Mouse (Mus musculus): ENCODE measurements around the gene Nek7. TPM values are rescaled to one million over a fixed set of nuclear protein-coding genes. Genes with fewer than 3 reads are reported as not detected.

Gene Nek7
- total RNA-seq, 2 experiments from 2014 or later: 57.2 to 57.5 TPM

GRCm38 (mm10) chr1:138608336-138608735 lies 11.6 kb downstream of the Nek7 start:
- DNase-seq: no peak

- DNase-seq: no peak
Measured at GRCm38 (mm10) chr1:138607862-138608261, 12.1 kb downstream of the Nek7 start.

- no peak for DNase-seq
Measured at GRCm38 (mm10) chr1:138606771-138607170, 13.2 kb downstream of the Nek7 start.

- no peak for DNase-seq
Measured at GRCm38 (mm10) chr1:138604736-138605135, 15.2 kb downstream of the Nek7 start.

GRCm38 (mm10) chr1:138603974-138604373 lies 16.0 kb downstream of the Nek7 start:
- DNase-seq: no peak

GRCm38 (mm10) chr1:138598087-138598486 lies 21.9 kb downstream of the Nek7 start:
- DNase-seq: no peak

GRCm38 (mm10) chr1:138596127-138596706 lies 23.7 kb downstream of the Nek7 start:
- DNase-seq: peak; percentile 14

- DNase-seq: no peak
Measured at GRCm38 (mm10) chr1:138594910-138595309, 25.0 kb downstream of the Nek7 start.

- DNase-seq: no peak
Measured at GRCm38 (mm10) chr1:138593922-138594321, 26.0 kb downstream of the Nek7 start.

GRCm38 (mm10) chr1:138592466-138592865 lies 27.5 kb downstream of the Nek7 start:
- DNase-seq: no peak

- no peak for DNase-seq
Measured at GRCm38 (mm10) chr1:138590451-138591022, 29.4 kb downstream of the Nek7 start.

GRCm38 (mm10) chr1:138589126-138589525 lies 30.8 kb downstream of the Nek7 start:
- no peak for DNase-seq

GRCm38 (mm10) chr1:138587812-138588211 lies 32.1 kb downstream of the Nek7 start:
- no peak for DNase-seq

- DNase-seq: no peak
Measured at GRCm38 (mm10) chr1:138586891-138587290, 33.0 kb downstream of the Nek7 start.

GRCm38 (mm10) chr1:138584423-138585013 lies 35.4 kb downstream of the Nek7 start:
- no peak for DNase-seq

- no peak for DNase-seq
Measured at GRCm38 (mm10) chr1:138582225-138582624, 37.7 kb downstream of the Nek7 start.

GRCm38 (mm10) chr1:138579822-138580492 lies 40.0 kb downstream of the Nek7 start:
- no peak for DNase-seq

- no peak for DNase-seq
Measured at GRCm38 (mm10) chr1:138579207-138579606, 40.7 kb downstream of the Nek7 start.

GRCm38 (mm10) chr1:138576803-138577202 lies 43.1 kb downstream of the Nek7 start:
- peak; percentile 42 for DNase-seq

- DNase-seq: no peak
Measured at GRCm38 (mm10) chr1:138576066-138576697, 43.8 kb downstream of the Nek7 start.

GRCm38 (mm10) chr1:138575629-138576028 lies 44.3 kb downstream of the Nek7 start:
- no peak for DNase-seq

GRCm38 (mm10) chr1:138571565-138572361 lies 48.2 kb downstream of the Nek7 start:
- DNase-seq: no peak
